Mouse (Mus musculus) heart, embryonic 10.5 days (tissue): ENCODE results near the gene Ifrd1. TPM values are rescaled to one million over a fixed set of nuclear protein-coding genes. Genes with fewer than 3 reads are reported as not detected.
"Not testable (repeated sequence)": the region's sequence is repeated elsewhere in the genome, so short reads cannot be mapped to it uniquely, and the experiment has no call there.

Source experiments
- DNase-seq: peaks from one replicate; pipeline ENCODE4 v3.0.0-alpha.2; 2017; ENCODE audit warnings: low spot score
- H3K27ac ChIP-seq: fragments of 300-500 bp; sonication (generic); 2 replicates; pipeline ENCODE4 v1.5.1; 2016; ENCODE audit warnings: mild to moderate bottlenecking
- H3K27me3 ChIP-seq: fragments of 300-500 bp; sonication (generic); 2 replicates; pipeline ENCODE4 v1.6.1; 2016; ENCODE audit warnings: mild to moderate bottlenecking; ENCODE audit not compliant: poor library complexity, insufficient read depth, severe bottlenecking
- H3K36me3 ChIP-seq: fragments of 300-500 bp; sonication (generic); 2 replicates; pipeline ENCODE4 v1.6.1; 2016; ENCODE audit warnings: mild to moderate bottlenecking, moderate library complexity
- H3K4me1 ChIP-seq: fragments of 300-500 bp; sonication (generic); 2 replicates; pipeline ENCODE4 v1.6.1; 2016; ENCODE audit warnings: mild to moderate bottlenecking
- H3K4me3 ChIP-seq: fragments of 300-500 bp; sonication (generic); 2 replicates; pipeline ENCODE4 v1.5.1; 2016; ENCODE audit warnings: mild to moderate bottlenecking, moderate library complexity
- H3K9me3 ChIP-seq: fragments of 300-500 bp; sonication (generic); 2 replicates; pipeline ENCODE4 v1.6.1; 2016; ENCODE audit warnings: mild to moderate bottlenecking, moderate library complexity
- WGBS: fragments of 180-500 bp; shearing (Covaris S2); methylation state at CpG from one replicate; pipeline ENCODE4 v1.1.7; 2016; 5-methylcytosine and 5-hydroxymethylcytosine counted together
- polyA plus RNA-seq: library from polyadenylated mRNA; unstranded; fragments of >200 nt; fragmentation: Nextera tagmentation; extraction: Ambion mirVana; gene quantifications from 2 replicates; pipeline ENCODE4 v1.2.1, GENCODE M21; 2016

Ifrd1 gene
- polyA plus RNA-seq, 1 experiment from 2014 or later, result 95.0 TPM

GRCm38 (mm10) chr12:40256033-40256432, 7.7 kb upstream of the Ifrd1 start:
- H3K27ac ChIP-seq, result no peak overlapping the region
- no peak for DNase-seq
- no peak overlapping the region for H3K4me3 ChIP-seq
- no peaks in the 10 kb centered on the region for H3K4me1 ChIP-seq
- no peaks in the 10 kb centered on the region for H3K9me3 ChIP-seq
- no peaks in the 10 kb centered on the region for H3K27me3 ChIP-seq
- H3K36me3 ChIP-seq, result no peaks in the 10 kb centered on the region

- not testable (repeated sequence) for H3K4me3 ChIP-seq, H3K9me3 ChIP-seq, H3K36me3 ChIP-seq, H3K4me1 ChIP-seq, DNase-seq, H3K27me3 ChIP-seq, H3K27ac ChIP-seq
- 78% methylated on average over 4 of the region's 4 CpGs for WGBS
Observed at GRCm38 (mm10) chr12:40255310-40255709, 7.0 kb upstream of the Ifrd1 start.

GRCm38 (mm10) chr12:40254729-40255128, 6.4 kb upstream of the Ifrd1 start:
- DNase-seq, result no peak
- Histone ChIP-seq H3K4me1 (no peaks in the 10 kb centered on the region), H3K27me3 (no peaks in the 10 kb centered on the region), H3K4me3 (no peak overlapping the region), H3K9me3 (no peaks in the 10 kb centered on the region), H3K36me3 (no peaks in the 10 kb centered on the region), H3K27ac (no peak overlapping the region)
- 82% methylated on average over 11 of the region's 11 CpGs for WGBS

- 58% methylated on average over 5 of the region's 5 CpGs for WGBS
- no peak overlapping the region for H3K4me3 ChIP-seq
- H3K27me3 ChIP-seq, result no peaks in the 10 kb centered on the region
- H3K27ac ChIP-seq, result no peak overlapping the region
- no peaks in the 10 kb centered on the region for H3K36me3 ChIP-seq
- no peaks in the 10 kb centered on the region for H3K9me3 ChIP-seq
- DNase-seq, result no peak
- peaks cover 9% of the 10 kb centered on the region for H3K4me1 ChIP-seq
Observed at GRCm38 (mm10) chr12:40253241-40253640, 4.9 kb upstream of the Ifrd1 start.

GRCm38 (mm10) chr12:40250256-40250655, 2.0 kb upstream of the Ifrd1 start:
- no peak overlapping the region for H3K4me3 ChIP-seq
- H3K4me1 ChIP-seq, result peaks cover 19% of the 10 kb centered on the region
- no peak overlapping the region for H3K27ac ChIP-seq
- no peak for DNase-seq
- no peaks in the 10 kb centered on the region for H3K36me3 ChIP-seq
- no peaks in the 10 kb centered on the region for H3K27me3 ChIP-seq
- no peaks in the 10 kb centered on the region for H3K9me3 ChIP-seq

GRCm38 (mm10) chr12:40247976-40248375, 328 bp downstream of the Ifrd1 start:
- Histone ChIP-seq H3K27ac (peak overlapping the region; percentile 63; the same call in 1 of the 2 replicates), H3K27me3 (no peaks in the 10 kb centered on the region), H3K4me1 (peaks cover 28% of the 10 kb centered on the region), H3K36me3 (no peaks in the 10 kb centered on the region), H3K9me3 (no peaks in the 10 kb centered on the region), H3K4me3 (no peak overlapping the region)
- DNase-seq, result peak; percentile 77
- 65% methylated on average over 6 of the region's 6 CpGs for WGBS

- H3K27ac ChIP-seq, result 0 out of 2 replicates have a peak overlapping the region, but pooled peaks have one; percentile 63
- H3K9me3 ChIP-seq, result no peaks in the 10 kb centered on the region
- no peak for DNase-seq
- no peaks in the 10 kb centered on the region for H3K27me3 ChIP-seq
- H3K36me3 ChIP-seq, result no peaks in the 10 kb centered on the region
- WGBS, result 77% methylated on average over 4 of the region's 4 CpGs
- H3K4me1 ChIP-seq, result peaks cover 28% of the 10 kb centered on the region
- H3K4me3 ChIP-seq, result no peak overlapping the region
Observed at GRCm38 (mm10) chr12:40247384-40247783, 920 bp downstream of the Ifrd1 start.

GRCm38 (mm10) chr12:40245434-40245970, 2.8 kb downstream of the Ifrd1 start:
- Histone ChIP-seq H3K9me3 (no peaks in the 10 kb centered on the region), H3K4me3 (no peak overlapping the region), H3K27me3 (no peaks in the 10 kb centered on the region), H3K4me1 (peaks cover 33% of the 10 kb centered on the region), H3K36me3 (no peaks in the 10 kb centered on the region), H3K27ac (no peak overlapping the region)
- 90% methylated on average over 7 of the region's 7 CpGs for WGBS
- no peak for DNase-seq

GRCm38 (mm10) chr12:40244926-40245325, 3.4 kb downstream of the Ifrd1 start:
- H3K4me3 ChIP-seq, result no peak overlapping the region
- WGBS, result 90% methylated on average over 5 of the region's 5 CpGs
- H3K9me3 ChIP-seq, result no peaks in the 10 kb centered on the region
- no peaks in the 10 kb centered on the region for H3K36me3 ChIP-seq
- H3K27me3 ChIP-seq, result no peaks in the 10 kb centered on the region
- DNase-seq, result no peak
- H3K27ac ChIP-seq, result no peak overlapping the region
- H3K4me1 ChIP-seq, result peaks cover 33% of the 10 kb centered on the region

GRCm38 (mm10) chr12:40243821-40244221, 4.5 kb downstream of the Ifrd1 start:
- no peaks in the 10 kb centered on the region for H3K9me3 ChIP-seq
- WGBS, result 46% methylated on average over 11 of the region's 11 CpGs
- no peak for DNase-seq
- H3K36me3 ChIP-seq, result no peaks in the 10 kb centered on the region
- no peaks in the 10 kb centered on the region for H3K27me3 ChIP-seq
- no peak overlapping the region for H3K4me3 ChIP-seq
- H3K27ac ChIP-seq, result no peak overlapping the region
- H3K4me1 ChIP-seq, result peaks cover 29% of the 10 kb centered on the region

GRCm38 (mm10) chr12:40243241-40243640, 5.1 kb downstream of the Ifrd1 start:
- H3K4me3 ChIP-seq, result no peak overlapping the region
- H3K4me1 ChIP-seq, result peaks cover 24% of the 10 kb centered on the region
- H3K36me3 ChIP-seq, result no peaks in the 10 kb centered on the region
- no peak overlapping the region for H3K27ac ChIP-seq
- DNase-seq, result no peak
- H3K9me3 ChIP-seq, result no peaks in the 10 kb centered on the region
- 56% methylated on average over 4 of the region's 4 CpGs for WGBS
- H3K27me3 ChIP-seq, result no peaks in the 10 kb centered on the region

- H3K4me3 ChIP-seq, result no peak overlapping the region
- peaks cover 13% of the 10 kb centered on the region for H3K4me1 ChIP-seq
- H3K27ac ChIP-seq, result no peak overlapping the region
- H3K36me3 ChIP-seq, result no peaks in the 10 kb centered on the region
- no peaks in the 10 kb centered on the region for H3K27me3 ChIP-seq
- H3K9me3 ChIP-seq, result no peaks in the 10 kb centered on the region
- no peak for DNase-seq
- WGBS, result 87% methylated on average over 7 of the region's 7 CpGs
Observed at GRCm38 (mm10) chr12:40239161-40239560, 9.1 kb downstream of the Ifrd1 start.

GRCm38 (mm10) chr12:40232231-40232630, 16.1 kb downstream of the Ifrd1 start:
- WGBS, result 84% methylated on average over 1 of the region's 1 CpGs
- Histone ChIP-seq H3K4me1 (no peaks in the 10 kb centered on the region), H3K27me3 (no peaks in the 10 kb centered on the region), H3K9me3 (no peaks in the 10 kb centered on the region), H3K27ac (no peak overlapping the region), H3K4me3 (no peak overlapping the region), H3K36me3 (no peaks in the 10 kb centered on the region)
- no peak for DNase-seq

- no peaks in the 10 kb centered on the region for H3K27me3 ChIP-seq
- no peaks in the 10 kb centered on the region for H3K4me1 ChIP-seq
- no peaks in the 10 kb centered on the region for H3K36me3 ChIP-seq
- no peak overlapping the region for H3K27ac ChIP-seq
- H3K9me3 ChIP-seq, result no peaks in the 10 kb centered on the region
- no peak for DNase-seq
- 85% methylated on average over 2 of the region's 2 CpGs for WGBS
- H3K4me3 ChIP-seq, result no peak overlapping the region
Observed at GRCm38 (mm10) chr12:40231632-40232031, 16.7 kb downstream of the Ifrd1 start.
